Mouse (Mus musculus) testis, postnatal 10 days (tissue): ENCODE data around the gene Sec11a.

Experiments used
- DNase-seq: peaks from one replicate; pipeline ENCODE4 v3.0.0; 2021; ENCODE audit warnings: low spot score

The Sec11a gene

DNA sequence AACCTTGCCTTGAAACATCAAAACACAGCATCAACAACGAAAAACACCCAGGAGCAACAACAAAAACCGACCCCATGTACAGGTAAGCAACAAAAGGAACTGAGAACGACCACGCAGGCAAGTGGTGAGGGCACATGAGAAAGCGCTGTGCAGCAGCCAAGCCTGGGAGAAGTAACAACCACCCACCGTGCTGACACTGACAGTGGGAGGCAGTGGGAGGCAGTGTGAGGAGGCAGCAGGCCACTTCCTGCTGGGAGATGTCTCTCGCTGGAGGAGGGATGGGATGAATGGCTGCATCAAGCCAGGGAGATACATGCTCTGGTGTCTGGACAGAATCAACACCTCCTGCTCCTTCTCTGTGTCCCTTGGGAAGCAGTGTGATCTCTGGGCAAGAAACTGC, 50.4 kb downstream of the Sec11a start:
- no peak for DNase-seq

DNA sequence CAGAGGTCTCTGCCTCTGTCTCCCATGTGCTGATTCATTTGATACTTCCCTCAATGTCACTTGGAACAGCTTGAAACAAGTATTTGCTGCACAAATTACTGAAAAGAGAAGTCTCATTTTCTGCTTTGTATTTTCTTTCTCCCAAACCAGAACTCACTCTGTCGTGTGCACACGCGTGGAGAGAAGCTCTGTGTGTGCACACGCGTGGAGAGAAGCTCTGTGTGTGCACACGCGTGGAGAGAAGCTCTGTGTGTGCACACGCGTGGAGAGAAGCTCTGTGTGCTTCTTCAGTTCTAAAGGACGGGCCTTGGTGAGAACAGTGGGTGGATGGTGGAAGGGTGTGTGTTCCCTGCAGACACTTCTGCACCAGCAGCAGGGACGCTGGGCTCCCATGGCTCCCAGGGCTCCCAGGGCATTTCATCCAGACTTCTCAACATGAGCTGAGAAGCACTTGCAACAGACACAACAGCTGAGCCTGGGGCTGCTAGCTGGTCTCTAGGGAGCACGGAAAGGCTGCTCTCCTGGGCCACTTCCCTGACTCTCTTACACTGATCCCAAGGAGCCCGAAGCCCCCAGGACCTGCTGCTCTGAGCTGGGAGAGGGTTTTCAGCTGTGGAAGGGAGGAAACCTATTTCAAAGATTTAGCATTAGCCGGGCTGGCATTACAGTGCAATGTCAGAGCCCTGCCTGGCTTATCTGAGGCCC, 52.6 kb downstream of the Sec11a start:
- no peak for DNase-seq

DNA sequence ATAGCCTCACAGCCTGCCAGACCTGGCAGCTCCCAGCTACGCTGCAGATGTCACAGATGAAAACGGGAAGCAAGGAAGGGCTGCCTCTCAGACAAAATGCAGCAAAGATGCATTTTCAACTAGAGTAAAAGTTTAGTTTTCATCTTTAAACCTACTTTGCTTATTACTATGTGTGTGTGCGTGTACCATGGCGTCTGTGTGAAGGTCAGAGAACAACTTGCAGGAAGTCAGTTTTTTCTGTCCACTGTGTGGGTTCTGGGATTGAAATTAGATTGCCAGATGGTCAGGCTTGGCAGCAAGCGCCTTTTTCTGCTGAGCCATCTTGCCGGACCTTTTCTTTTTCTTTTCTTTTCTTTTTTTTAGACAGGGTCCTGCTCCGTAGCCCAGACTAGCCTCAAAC, 53.4 kb downstream of the Sec11a start:
- no peak for DNase-seq

DNA sequence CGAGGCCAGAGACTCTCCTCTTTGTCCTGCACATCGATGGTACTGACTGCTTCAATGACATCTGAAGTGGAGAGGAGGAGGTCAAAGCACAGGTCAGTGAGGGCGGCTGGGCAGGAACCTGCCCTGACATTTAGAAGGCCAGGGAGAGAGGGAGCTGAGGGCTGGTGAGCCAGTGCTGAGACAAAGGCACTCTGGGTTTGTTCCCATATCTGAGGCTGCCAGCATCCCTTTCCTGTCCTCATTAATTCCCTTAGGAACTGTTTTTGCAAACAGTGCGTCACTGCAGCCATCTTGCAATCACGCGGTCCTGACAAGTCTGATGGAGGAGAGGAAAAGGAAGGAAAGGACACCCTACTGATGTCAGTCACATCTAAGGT, 53.8 kb downstream of the Sec11a start:
- DNase-seq, result no peak

DNA sequence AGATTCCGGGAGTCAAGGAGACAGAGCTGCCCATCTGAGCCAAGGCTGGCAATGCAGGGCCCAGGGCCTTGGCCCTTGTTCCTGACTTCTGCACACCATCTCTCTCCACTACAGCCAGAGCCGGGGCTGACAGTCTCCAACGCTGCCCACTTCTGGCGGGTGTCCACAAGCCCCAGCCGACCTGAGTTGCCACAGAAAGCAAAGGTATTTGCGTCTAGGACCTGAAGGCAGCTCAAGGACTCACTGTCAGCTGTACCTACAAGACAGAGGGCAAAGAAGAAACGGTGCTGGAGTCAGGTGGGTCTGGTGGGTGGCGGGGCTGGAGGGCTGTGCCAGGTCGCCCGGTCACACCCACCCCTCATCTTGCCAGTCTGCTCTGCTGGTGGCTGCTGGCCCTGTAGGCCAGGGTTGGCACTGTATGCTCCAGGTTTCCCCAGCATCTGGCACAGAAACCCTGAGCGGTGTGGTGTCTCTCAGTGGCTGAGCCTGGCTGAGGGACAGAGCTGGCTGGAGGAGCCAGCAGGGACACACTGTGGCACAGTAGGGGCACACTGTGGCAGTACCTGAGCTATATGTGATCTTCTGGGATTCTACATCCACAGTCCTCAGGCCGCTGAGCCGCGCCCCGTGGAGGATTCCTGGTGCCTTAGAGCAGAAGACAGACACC, 54.4 kb downstream of the Sec11a start:
- no peak for DNase-seq

DNA sequence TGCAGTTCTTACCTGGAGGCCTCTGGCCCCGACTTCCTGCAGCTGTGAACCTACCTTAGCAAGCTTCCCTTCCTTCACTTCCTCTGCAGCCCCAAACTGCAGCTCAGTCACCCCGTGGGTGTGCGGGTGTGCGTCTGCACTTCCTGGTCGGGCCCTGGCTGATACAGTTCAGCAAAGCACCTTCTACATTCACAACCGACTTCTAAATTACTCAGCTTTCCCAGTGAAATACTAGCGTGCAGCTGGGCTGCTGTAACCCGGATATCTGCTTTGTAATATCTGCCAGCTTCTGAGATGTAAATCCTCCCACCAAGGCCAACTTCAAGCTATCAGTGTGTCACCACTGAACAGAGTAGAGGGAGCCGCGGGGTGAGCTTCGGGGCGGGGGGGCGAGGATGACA, 57.7 kb downstream of the Sec11a start:
- no peak for DNase-seq

DNA sequence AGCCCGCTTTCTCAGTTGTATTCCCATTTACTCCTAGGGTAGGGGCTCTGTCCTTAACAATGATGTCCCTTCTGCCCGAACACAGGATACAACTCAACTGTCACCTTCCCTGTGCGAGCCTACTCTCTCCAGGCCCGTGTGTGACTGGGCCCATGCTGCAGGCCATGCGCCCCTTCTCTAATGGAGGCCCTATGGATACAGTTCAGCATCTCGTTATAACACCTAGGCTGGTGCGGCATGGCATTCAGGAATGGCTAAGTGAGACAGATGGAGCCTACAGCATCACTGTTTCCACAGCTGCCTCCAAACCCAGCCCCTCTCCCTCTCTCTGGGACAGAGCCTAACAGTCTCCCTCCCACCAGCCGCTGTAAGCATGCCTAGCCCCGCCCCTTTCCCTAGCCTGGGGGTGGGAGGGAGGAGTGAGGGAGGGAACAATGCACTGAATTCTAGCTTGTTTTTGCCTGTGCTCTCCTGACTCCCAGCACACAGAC, 58.5 kb downstream of the Sec11a start:
- DNase-seq, result peak; percentile 84

DNA sequence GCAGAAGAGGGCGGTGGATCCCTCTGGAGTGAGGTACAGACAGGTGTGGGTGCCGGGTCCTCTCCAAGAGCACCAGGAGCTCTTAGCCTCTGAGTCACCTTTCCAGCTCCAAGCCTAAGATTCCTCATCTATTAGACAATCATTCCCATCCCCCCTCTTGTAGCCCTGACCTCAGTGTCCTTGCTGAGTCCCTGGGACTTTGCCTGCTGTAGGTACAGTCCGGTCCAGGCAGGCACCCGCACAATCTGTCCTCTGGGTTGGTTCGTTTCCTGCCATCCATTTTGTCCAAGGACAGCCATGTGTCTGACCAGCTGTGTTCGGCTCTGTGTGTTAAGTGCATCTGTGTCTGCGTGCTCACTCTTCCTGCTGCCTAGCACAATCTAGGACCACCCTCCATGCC, 59.0 kb downstream of the Sec11a start:
- no peak for DNase-seq

DNA sequence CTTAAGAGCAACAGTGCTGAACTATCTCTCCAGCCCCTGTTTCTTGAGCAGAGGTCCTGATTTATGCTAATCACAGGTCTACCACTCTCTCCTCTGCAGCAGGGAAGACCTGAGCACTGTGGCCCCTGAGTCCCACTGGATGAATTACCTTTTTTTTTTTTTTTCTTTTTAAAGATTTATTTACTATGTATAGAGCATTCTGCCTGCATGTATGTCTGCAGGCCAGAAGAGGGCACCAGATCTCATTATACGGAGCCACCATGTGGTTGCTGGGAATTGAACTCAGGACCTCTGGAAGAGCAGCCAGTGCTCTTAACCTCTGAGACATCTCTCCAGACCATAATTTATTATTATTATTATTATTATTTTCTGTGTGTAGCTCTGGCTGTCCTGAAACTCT, 61.9 kb downstream of the Sec11a start:
- no peak for DNase-seq

DNA sequence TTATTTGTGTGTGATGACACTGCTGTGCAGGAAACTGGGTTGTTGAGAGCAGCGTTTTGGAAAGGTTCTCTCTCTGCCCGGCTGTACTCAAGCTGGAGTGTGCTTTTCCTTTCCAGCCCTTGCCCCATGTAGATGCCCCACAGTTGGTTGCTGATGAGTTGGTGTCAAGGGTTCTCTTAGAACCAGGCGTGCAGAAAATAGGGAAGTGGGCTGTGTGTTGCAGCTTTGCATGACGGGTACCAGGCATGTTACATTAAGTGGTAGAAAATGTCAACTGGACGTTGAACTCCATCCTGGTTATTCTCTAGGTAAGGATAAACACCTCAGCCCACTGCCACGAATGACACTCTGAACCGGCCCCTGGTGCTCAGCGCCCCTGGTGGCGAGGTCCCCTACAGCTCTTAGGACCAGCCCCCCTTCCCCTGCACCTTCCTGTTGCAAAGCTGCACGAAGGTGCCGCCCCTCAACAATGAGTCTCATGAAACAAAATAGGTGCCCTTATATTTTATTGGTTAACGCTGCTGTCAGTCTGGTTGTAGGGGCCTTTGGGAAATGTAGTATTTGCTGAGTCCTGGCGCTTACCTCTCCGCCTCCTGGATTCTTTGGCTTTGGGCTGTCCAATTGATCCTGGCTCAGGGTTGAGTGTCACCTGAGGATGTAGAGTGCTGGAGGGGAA, 64.6 kb downstream of the Sec11a start:
- DNase-seq, result no peak

DNA sequence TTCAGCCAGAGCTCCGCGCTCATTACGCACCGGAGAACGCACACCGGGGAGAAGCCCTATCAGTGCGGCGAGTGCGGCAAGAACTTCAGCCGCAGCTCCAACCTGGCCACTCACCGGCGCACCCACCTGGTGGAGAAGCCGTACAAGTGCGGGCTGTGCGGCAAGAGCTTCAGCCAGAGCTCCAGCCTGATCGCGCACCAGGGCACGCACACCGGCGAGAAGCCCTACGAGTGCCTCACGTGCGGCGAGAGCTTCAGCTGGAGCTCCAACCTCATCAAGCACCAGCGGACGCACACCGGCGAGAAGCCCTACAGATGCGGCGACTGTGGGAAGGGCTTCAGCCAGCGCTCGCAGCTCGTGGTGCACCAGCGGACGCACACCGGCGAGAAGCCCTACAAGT, 71.9 kb downstream of the Sec11a start:
- no peak for DNase-seq

DNA sequence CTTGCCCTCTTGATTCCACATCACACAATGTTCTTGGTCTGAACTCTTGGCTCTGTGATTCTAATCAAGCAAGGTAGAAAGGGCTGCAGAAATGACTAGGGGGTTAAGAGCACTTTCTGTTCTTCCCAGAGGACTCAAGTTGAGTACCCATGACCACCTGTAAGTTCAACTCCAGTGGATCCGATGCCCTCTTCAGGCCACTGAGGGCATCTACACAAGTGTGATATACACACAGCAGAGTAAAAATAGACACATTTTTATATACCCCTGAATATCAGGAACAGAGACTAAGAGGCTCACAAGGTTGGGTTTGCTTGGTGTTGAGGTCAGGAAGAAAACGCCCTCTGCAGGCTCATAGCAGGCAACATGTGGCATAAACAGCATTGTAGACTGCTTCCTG, 73.9 kb downstream of the Sec11a start:
- DNase-seq, result no peak

DNA sequence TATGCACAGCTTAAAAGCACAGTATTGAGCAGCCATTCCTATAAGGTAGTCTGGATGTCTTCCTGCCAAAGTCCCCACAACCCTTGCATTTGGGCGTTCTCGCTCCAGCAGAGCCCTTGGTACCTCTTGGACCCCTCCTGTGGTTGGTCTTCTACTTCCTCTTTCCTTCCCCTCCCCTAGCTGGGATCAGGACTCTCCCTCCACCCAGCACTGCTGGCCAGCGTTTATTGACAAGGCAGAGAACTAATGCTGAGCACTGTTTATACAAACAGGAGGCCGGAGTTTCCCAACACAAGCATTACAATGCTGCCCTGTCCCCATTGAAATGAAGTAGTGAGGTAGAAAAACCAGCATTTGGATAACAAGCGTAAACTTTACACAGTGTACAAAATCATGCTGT, 74.5 kb downstream of the Sec11a start:
- no peak for DNase-seq

DNA sequence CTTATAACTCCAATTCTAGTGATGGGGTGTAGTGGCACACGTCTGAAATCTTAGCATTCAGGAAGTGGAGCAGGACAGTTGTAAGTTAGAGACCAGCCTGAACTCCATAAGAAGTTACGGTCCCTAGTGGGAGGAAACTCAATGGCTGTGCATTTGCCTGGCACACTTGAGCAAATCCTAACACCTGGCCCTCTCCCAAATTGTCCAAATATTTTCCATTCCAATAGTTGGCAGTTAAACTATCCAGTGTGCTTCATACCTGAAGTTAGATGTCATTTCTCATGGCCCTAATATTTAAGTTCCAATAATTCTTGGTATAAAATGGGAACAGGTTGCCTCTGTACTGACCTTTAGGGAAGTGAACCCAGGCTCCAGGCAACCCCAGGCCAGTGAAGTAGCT, 78.9 kb downstream of the Sec11a start:
- no peak for DNase-seq

DNA sequence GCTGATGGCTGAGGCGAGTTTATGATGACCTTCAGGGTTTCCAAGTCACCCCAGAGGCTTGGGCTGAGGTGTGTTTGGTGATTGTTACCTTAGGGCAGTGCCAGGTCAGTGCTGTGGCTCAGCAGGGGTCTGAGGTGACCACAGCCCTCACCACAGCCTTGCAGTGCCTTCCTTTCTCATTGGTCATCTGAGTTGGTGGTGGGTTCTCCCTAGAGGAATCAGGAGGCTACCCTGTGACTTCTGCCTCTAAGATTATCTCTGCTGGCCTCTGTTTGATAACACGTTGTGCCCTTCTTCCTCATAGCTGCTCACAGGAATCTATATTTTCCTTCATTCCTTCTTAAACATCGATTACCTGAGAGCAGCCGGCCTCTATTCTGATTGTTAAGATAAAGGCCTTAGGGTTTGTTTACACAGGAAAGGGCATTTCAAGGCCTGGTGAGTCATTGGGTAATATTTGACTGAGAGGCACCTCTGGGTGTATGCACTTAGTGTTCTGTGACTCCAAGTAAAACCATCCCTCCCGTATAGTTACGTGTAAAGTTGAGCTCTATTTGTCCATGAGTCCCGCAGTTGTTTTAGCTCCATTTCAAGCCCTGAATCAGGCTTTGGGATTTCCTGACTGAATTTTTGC, 80.9 kb downstream of the Sec11a start:
- DNase-seq, result no peak

DNA sequence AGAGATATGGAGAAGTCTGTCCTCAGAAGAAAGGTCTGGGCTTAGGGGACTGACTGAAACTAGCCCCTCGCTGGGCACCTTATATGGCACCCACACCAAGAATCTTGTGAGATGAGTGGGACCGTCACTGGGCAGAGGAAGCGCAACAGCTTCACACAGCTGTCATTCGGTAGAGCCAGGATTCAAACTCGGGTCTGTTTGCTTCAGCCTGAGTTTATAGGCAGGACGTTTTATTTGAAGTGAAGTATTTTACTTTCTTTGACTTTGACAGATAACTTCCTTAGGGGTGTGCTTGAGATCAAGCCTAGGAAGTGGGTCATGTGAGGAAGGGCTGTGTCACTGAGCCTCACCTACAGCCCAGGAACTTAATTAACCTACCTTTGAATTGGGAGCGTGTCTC, 82.1 kb downstream of the Sec11a start:
- DNase-seq, result no peak

DNA sequence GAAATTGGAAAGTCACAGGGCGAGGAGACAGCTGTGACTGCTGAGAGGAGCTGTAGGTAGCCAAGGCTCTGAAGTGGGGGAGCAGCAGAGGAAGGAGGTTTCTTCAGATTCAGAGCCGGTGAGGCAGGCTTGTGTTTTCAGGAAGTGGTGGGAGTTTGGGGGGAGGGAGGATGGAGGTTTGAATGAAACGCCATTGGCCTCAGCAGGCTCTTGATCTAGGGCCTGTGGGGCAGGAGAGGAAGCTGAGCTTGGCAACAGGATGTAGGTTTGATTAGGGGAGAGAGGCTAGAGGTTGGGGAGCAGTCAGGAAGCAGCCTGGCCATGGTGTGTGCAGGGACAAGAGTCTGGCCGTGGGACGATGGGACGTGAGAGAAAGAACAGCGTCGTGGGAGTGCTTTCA, 82.7 kb downstream of the Sec11a start:
- no peak for DNase-seq

DNA sequence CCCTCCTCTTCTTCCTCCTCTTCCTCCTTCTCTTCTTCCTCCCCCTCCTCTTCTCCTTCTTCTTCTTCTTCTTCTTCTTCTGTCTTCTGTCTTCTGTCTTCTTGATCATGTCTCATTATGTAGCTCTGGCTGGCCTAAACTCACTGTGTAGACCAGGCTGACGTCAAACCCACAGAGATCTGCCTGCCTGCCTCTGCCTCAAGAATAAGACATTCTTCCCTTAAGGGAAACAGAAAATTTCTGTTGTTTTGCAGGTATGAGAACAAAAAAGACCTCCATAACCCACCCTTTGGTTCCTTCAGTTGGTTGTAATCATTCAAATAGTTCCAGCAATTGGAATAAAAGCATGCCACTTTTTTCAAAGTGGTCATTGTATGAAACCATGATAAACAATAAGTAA, 83.4 kb downstream of the Sec11a start:
- DNase-seq, result no peak

DNA sequence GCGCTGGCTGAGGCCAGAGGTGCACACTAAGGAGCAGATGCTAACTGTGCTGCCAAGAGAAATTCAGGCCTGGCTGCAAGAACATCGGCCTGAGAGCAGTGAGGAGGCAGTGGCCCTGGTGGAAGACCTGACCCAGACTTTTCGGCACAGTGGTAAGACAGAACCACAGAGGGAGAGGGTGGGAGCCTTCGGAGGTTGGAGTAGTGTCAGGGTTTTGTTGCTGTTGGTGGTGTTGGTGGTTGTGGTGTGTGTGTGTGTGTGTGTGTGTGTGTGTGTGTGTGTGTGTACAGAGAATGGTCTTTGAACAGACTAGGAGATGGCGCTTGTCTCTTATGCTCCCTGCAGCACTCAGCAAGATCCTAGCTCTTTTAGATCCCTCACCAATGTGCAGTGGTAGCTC, 84.1 kb downstream of the Sec11a start:
- DNase-seq, result no peak

DNA sequence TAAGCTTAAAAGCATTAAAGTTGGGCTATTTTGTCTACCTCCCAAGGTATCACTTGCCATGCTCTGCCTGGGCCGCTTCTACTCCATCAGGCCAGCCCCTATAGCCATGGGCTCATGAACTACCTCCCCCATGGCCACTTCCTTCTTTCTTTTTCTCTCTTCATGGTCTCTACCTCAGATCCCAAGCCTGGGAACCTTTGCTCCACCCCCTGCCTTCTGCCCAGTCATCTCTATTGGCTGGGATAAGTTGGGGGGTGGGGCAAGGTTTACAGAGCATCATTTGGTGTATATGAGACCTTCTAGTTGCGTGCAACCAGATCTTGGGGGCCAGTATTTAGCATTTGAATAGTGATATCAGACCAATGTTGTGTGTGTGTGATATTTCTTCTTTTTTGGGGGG, 85.1 kb downstream of the Sec11a start:
- no peak for DNase-seq

DNA sequence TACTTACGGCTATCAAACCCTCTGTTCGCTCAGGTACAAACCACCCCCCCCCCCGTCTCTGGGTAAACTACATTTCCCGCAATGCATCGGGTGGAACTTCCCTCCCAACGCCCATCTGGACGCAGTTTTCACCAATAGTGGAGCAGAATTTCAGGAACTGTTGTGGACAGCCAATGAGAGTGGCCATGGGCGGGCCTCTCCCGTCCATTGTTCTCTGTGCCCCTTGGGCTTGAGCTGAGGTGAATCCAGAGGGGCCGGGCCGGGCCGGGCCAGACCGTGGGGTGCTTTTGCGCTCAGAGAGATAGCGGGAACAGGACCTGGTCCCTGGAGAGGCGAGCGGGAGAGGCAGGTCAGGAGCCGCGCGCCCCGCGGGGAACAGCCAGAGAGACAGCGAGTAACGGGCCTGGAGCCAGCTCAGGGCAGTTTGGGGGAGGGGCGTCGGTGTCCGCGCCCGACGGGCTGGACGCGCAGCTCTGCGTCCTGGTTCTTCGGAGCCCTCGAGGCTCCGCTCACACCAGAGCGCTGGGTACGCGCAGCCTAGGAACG, 86.8 kb downstream of the Sec11a start, which contains the start of gene Zscan2:
TSS of gene Zscan2 (plus strand) at position 192 of the 546 bp plus-strand sequence.
- DNase-seq, result peak; percentile 89

DNA sequence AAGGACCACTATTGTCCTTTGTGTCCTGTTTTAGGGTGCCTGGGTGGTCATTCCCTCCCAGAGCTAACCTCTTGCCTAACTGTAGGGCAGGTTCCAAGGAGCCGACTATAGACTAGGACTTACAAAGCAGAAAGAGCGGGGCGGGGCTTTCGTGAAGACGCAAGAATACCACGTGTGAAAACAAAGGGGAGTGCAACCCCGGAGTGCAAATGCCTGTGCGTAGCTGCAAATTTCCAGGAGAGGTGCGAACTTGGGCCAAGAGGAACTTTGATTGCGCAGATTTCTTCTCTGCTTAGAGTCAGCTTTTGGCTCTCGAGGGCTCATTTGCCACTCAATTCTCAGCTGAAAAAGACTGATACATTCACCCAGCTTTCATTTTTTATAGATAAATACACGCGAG, 87.4 kb downstream of the Sec11a start:
- peak; percentile 73 for DNase-seq

DNA sequence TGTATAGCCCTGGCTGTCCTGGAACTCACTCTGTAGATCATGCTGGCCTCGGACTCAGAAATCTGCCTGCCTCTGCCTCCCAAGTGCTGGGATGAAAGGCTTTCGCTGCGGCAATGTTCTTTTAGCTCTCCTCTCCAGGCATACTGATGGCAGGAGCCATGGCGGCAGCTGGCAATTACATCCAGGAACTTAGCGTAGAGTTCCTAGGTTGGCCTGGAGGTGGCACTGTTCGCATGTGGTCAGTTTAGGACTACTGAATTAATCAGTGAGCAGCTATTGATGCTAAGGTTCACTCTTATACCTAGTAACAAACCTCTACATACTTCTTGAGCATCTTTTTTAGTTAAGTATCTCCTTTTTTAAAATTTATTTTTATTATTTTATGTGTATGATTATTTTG, 90.4 kb downstream of the Sec11a start:
- DNase-seq, result peak; percentile 89
